Mouse (Mus musculus) gastrocnemius, postnatal 10 days (tissue): Measurements from ENCODE around the gene Crtac1. TPM values are rescaled to one million over a fixed set of nuclear protein-coding genes. Genes with fewer than 3 reads are reported as not detected.

Source experiments
- DNase-seq: peaks from one replicate; pipeline ENCODE4 v3.0.0; 2021; ENCODE audit warnings: mixed read lengths
- long read RNA-seq, 2 experiments: library from polyadenylated mRNA; stranded (forward); transcript quantifications; one replicate each; pipeline ENCODE4 v2.0.0; 2021
- total RNA-seq, 2 experiments: library from RNA; stranded (reverse); gene quantifications; 2 replicates each; pipeline ENCODE4 v1.2.3; 2021

The Crtac1 gene
- under 1 TPM; 0.26 to 0.29 TPM for total RNA-seq
- long read RNA-seq, experiment 1: 0 reads
- long read RNA-seq, experiment 2, partial matches to known transcripts: 0 of 1 reads
- long read RNA-seq, experiment 2, other reads (novel, unspliced or antisense): 1 of 1 reads

DNA sequence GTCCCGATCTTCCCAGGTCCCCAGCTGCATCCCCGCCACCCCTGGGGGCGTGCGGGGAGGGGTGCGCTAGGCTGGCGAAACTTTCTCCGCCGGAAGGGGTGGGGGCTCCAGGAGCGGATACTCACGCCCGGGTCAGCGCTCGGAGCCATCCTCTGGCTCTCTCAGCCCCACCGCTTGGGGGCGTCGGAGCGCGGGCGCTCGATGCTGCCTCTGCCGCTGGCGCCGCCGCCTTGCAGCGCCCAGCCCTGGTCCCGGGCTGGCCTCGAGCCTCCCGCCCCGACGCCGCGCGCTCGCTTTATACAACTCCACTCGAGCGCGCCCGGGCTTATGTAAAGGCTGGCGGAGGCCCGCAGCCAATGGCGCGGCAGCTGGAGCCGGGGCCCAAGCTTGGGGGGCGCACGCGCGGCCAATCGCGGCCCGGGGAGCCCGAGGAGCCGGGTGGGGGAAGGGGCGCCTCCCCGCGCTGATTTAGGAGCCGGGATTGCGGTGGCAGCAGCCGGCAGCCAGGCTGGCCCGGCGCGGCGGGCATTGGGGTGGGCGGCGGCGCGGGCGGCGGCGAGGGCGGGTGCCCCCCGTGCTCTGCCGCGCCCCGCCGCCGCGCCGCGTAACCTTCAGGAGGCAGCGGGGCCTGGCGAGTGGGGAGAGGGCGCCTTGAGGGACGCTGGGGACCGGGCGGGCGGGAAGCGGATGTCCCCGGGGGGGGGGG is at the start of gene Crtac1:
Gene Crtac1 (minus strand): TSS at position 299 of the 706 bp plus-strand sequence.
- DNase-seq: peak; percentile 34

DNA sequence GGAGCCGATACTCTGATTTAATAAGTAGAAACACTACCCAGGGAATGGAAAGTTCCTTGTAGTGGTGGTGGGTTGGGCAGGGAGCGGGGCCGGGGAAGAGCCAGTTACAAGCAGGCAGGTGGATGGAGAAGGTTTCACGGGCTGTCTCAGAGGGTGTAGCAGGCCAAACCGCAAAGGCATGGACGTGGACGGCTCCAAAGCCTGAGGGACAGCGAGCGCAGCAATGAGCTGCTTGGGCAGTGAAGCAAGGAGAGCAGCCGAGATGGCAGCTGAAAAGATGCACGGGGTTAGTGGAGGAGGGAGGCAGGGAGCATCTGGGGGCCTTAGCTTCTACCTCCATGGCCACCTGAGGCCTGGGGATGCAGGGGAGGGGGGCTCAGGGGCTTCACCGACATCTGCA is 46.7 kb upstream of the Crtac1 start:
- DNase-seq: no peak

DNA sequence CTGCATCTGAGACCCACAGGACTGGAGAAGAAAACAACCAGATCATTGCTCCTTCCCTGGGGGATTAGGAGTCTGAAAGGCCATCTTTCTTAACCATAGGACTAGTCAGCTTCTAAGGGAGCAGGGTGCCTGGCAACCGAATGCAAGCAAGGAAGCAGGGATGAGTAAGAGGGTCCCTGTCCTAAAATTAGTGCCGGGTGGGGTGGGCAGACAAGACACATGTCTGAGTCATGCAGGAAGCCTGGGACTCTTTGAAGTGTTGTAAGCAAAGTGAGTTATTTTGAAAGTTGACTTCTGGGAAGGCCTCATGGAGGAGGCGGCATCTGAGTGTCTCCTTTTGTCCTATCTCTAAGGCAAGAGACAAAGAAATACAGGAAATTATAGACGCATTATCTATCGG is 46.2 kb upstream of the Crtac1 start:
- DNase-seq: no peak

DNA sequence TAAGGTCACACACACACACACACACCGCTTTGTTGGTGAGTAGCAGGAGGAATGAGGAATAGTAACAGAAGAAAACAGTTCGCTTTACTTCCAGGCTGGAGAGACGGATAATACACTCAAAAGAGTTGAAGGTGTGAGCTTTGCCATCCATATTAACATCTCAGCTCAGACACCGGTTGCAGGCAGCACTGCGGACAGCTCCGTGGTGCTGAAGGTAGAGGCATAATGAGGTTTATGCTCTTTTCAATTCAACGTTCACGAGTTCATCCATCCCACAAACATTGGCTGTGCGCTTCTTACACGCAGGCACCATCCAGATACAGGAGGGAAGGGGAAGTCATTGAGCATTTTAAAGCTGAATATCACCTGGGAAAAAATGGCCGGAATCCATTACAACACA is 41.2 kb upstream of the Crtac1 start:
- DNase-seq: no peak

DNA sequence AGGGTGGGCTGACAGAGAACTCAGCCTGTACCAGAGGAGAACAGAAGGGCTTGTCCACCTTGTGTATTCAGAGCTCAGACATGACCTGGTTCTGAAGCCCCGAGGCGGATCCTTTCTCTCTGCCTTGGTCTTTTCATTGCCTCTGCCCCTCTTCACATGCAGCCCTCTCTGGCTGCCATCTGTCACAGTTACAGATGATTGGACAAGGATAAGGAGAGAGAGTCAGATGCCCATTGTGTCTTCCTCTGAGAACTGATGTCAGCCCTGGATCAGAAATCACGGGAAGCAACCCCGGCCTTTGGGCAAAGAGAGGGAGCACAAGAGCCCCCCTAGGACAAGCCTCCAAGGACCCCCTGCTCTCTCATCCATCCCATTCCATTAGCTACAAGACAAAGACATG is 40.0 kb upstream of the Crtac1 start:
- no peak for DNase-seq

DNA sequence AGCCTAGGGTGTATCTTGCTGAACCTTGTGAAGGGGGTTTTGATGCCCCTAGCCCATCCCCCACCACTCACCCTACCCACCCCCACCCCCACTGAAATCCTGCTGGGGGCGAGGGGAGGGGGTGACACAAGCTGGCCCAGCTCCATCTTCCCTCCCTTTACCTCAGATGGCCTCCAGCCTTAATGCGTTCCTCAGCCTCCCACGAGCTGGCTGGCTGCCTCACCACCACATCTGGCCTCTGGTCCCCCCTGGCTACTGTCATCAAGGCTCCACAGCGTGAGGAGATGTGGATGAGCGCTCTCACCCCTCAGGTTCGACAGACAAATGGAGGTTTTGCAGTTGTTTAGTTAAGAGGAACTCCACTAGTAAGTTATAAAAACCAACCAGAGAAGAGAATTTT is 30.3 kb upstream of the Crtac1 start:
- DNase-seq: peak; percentile 24

DNA sequence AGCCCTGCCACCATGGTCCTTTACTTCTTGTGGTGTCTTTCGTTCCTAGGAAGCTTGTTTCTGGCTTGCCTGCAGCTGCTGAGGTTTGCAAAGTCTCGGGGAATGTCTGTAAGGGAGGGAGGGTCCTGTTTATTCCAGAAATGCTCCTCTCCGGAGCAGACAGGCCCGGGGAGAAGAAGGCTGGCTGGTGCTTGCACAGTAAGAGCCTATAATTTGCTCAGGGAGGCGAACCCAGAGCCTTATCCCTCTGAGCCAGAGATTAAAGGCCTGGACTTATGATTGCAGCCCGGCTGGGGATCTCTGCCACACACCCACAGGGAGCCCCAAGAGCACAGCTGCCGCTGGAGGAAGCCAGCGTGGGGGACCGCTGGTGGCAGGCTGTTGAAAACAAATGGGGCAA is 29.8 kb upstream of the Crtac1 start:
- DNase-seq: no peak

DNA sequence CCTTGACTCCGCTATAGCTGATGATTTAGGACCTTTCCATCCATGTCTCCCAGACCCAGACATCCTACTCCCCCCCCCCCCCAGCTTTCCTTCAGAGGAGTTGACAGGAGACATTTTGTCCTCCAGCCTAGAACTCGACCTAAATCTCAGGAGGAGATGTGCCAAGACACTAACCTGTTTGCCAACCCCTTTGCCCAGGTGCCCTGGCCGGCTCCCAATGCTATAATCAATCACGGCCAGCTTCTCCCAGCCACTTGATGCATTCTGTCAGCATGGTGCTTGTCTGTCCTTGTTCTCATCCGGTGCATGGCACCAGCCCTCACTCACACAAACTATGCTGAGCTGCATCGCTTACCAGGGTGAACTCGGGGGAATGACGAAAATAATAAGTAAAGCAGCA is 27.9 kb upstream of the Crtac1 start:
- DNase-seq: no peak

DNA sequence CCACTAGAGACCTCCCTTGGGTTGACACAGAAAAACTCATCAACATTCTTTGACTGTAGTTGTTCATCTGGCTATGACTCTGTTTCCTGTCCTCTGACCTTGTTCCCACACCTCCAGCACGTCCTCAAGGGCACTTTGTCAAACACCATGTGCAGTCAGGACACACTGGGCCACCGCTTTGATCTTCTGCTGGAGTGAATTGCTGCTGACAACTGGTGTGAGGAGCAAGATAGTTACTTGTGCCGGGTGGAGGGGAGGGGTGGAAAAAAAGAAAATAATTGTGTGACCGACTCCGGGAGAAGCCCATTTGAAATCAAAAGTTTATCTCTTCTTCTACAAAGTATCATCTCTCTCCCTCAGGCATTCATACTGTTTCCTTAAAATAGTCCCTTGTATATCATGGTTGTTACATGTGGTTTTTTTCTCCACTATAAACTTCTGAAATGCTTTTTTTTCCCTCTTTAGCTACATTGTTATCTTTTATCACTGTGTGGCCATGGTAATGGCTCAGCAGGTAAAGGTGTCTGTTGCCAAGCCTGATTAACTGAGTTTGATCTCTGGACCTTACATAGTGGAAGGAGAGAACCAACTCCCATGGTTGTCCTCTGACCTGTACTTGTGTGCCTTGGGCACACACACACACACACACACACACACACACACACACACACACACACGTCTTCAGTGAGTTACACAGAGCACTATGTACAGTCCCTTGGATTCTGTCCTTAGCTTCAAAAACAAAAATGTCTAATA is 23.1 kb upstream of the Crtac1 start:
- DNase-seq: no peak

DNA sequence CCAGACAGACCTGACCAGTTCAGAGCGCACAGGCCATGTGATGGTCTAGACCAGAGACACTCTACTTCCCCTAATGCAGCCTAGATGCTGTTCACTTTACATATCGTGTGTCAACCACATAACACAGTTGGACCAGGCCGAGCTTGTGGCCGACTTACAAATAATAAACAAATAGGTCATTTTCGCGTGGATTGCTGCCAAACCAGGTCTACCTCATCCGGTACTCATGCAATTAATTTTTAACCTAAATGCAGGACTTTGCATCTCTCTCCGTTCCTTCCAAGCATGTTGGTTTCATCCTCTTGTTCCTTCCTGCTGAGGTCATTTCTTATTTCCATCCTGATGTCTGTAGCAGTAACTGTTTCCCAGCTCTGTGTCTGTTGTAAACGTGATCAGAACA is 22.4 kb upstream of the Crtac1 start:
- no peak for DNase-seq

DNA sequence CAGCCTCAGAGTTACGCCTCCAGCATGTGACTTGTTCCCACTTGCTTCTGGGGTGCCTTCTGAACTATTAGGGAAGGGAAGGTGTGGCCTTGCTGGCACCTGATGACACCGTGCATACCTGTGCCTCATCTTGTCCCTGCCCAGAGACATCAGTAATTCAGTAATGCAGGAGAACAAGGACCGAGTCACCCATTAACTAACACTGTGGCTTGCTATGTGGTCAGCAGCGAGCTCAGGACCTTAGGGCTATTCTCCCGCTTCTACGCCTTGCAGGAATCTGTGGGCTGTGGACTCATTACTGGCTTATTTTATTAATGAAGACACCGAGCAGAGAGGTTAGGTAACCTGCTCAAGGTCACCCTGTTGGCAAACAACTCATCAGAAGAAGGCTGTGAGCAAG is 21.0 kb upstream of the Crtac1 start:
- DNase-seq: no peak

DNA sequence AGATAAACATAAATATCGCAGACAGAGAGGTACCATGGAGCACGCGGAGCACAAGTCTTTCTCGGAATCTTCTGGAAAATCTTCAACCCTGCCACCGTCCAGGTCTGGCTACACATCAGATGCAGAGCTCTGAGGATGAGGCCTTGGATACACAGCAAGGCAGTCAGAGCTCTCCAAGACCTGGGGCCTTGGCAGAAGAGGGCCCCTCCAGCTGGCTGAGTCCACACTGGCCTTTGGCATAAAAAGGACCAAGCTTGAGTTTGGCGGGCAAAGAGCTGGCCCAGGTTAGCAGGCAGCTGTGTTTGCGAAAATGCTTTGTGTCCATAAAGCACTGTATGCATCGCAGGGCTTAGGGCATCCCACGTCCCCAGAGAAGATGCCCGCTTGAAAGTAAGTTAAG is 17.0 kb upstream of the Crtac1 start:
- no peak for DNase-seq

DNA sequence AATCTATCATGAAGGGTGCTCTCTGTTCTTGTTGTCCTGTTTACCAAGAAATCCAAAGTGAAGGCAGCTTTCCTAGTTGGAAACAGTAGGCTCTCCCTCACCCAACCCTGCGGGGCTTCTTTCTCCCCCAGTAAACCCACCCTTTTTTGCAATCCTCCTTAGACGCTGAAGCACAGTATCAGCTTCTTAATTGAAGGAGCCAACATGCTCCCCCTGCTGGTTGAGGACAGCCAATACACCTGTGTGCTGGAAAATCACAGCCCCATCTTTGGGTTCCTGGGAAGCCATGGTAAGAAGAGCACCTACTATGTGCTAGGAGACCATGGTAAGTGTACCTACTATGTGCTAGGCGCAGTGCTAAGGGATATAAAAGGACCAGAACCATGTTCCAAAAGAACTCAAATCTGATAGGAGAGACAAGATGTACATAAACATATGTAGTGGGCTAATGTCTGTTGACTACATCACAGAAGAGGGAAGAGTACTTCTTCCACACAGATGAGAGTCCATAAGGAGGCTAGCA is 12.4 kb upstream of the Crtac1 start:
- DNase-seq: peak; percentile 24

DNA sequence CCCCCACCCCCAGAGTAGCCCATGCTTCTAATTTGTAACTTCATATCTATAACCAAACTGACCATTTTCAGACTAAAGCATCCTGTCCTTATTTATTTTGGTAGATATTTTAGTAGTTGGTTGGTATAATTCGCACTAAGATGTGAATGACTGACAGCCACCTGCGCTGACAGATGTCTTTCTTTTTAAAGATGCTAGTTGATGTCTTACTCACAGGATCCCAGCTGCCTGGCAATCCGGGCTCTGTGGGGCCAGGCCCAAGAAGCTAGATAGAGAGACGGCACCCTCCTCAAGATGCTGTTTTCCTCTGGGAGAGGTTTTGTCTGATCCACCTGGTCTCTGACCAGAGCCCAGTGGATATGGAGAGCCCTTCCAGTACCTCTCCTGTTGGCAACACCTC is 11.7 kb upstream of the Crtac1 start:
- no peak for DNase-seq

DNA sequence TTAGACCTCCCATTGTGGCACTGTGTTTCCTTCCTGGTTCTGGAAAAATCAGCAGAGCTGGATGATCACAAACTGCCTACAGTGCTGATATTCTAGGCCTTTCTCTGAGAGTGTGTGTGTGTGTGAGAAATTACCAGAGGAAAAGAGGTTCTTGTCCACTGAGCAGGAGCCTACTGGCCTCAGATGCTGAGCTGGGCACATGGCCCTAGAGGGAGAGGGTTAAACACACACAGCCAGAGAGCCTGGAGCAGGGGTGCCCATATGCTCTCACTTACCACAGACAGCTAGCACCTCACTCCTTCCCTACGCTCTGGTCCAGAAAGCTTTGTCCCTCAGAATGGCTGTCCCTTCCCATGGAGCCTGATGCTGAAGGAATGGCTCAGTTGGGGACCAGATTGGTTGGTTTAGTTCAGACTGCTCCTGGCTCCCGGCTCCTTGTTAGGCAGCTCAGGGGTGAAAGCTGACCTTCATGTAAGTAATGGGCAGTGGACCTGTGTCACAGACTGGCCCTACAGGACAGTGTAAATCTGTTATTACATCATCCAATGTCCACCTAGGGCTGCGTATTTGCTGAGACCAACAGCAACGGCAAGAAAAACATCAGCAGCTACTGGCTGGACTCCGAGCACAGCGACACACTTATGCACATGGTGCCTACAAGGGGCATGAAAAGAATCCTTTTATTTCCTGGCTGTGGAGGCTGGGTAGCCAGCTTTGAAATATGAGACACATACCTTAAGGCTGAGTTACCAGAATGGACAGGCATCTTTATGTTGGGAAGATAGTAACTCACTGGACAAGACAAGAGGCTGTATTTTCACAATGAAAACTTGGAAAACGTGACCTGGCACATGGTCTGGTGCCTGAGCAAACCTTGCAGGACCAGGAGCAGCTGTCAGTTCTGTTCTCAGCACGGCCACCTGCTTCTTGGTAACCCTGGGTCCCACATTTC is 10.9 kb upstream of the Crtac1 start:
- no peak for DNase-seq

DNA sequence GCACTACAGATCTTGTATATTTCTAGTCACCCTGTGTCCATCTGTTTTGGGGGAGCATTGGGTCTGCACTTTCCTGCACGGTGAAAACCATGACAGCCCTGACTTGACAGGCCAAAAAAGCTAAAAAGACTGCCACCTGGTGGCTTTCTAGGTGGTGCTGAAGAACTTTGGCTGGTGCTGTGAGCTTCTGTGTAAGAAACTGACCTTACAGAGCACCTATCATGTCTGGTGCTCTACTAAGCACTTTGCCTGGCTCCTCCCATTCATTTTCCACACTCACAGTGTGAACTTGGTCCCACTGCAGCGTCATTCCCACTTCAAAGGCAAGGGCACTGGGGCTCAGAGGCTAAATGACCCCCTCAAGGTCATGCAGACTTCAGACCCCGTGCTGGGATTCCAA is 8.5 kb upstream of the Crtac1 start:
- no peak for DNase-seq

DNA sequence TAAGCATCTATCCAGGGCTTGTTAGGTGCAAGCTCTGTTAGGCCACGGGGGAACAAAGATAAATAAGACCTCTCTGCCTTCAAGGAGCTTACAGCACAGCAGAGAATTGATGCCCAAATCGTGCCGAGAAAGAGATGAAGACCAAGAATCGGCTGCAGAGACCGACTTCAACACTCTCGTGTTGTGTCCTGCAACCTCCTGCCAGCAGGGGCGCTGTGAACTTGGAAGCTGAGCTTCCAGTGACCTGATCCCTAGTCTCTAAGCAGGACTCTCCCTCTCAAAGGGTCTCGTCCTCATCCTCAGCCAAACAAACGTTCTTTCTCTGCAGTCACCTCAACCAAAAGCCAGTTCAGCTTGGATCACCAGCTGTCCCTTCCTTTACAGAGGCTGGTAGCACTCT is 7.8 kb upstream of the Crtac1 start:
- DNase-seq: no peak

DNA sequence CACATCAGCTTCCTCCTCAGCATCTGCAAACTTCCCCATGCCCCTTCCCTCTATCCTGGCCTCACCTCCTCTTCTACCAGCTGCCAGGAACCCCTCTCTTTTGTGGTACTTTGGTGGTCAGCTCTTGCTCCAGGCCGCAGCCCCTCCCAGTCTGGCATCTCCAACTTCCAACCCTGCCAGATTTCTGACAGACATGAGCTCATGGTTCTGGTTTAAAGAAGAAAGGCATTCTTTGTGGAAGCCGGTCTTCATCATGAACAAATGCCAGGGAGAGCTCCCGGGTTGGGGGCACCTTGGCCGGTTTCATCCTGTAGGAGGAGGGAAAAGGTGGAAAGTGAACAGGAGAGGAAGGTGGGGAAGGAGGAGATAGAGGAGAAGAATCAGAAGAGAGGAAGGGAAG is 4.0 kb upstream of the Crtac1 start:
- DNase-seq: no peak

DNA sequence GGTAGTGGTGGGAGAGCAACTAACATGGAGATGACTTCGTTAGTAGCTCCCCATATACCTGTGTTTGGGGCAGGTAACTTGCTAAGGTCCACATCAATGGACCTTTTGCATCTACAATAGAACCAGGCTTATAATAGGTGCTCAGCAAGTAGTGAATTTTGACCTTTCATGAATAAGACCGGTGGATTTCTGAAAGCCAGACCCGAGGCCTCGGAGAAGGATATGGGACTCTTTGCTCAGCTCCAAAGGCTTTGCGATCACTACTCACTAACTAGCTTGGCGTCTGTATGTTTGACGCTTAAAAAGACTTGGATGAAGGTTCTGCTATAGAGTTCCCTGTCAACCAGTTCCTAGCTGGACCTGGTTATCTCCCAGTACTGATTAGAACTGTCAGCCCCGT is 1.2 kb upstream of the Crtac1 start:
- no peak for DNase-seq

DNA sequence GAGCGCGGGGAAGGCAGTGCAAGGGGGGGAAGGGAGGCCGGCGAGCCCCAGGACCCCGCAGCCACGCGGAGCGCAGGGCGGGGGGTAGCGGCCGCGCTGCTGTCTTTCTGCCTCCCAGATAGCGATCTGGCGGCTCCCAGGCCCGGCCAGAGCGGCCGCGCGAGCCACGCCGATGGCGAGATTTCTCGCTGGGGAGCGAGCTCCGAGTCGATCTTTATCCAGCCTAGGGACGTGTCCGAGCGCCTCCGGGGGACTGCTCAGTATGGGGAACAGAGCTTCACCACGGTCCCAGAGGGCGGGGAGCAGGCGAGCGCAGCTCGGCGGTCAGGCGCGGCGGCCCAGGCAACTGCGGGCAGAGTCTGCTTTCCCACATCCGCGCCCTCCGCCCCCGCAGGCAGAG is 608 bp upstream of the Crtac1 start:
- peak; percentile 19 for DNase-seq

DNA sequence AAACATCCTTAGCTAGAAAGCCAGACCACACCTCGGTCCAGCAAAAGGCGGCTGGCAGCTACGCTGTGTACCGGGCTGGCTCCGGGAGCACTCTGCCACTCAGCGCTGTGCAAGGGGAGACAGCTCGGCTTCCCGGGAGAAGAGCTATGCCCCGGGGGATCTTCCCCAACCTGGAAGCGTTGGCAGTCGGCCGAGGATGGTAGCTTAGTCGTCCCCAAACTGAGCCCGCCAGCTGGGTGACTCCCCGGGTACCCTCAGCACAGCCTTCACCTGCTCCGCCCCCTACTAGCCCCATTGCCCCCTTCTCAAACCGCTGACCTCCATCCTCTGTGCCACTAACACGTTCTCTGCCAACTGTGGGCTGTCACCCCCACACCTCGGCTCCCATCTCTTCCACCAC is 602 bp downstream of the Crtac1 start:
- DNase-seq: peak; percentile 9

DNA sequence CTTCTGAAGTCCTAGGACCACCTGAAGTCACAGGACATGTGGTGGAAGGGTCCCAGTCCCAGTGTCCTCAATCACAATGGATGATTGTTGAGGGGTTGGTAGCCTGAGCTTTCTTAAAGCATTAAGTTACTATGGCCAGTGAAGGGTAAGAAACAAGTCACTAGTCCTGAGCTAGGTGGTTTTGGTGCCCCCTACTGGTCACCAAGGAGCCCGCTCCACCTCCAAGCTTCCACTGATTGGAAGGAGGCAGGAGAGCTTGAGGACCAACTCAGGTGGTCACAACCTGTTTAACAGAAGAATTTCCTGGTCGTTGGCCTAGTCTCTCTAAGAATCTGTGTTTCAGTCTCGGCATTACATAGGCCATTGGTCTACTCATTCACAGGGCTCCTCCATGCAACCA is 2.2 kb downstream of the Crtac1 start:
- peak; percentile 41 for DNase-seq
